Mouse (Mus musculus) lung, embryonic 14.5 days (tissue): Measurements from ENCODE around the gene Hspa12a. TPM values are rescaled to one million over a fixed set of nuclear protein-coding genes. Genes with fewer than 3 reads are reported as not detected.

Experiments
- ATAC-seq: fragments of 200-750 bp; cut with Nextera tagmentation; 2 replicates; pipeline ENCODE4 v1.8.0; 2017; ENCODE audit warnings: mild to moderate bottlenecking, moderate TSS enrichment, moderate library complexity; ENCODE audit not compliant: insufficient read depth
- DNase-seq: peaks from one replicate; pipeline ENCODE4 v3.0.0-alpha.2; 2015
- H3K27ac ChIP-seq: fragments of 300-500 bp; sonication (generic); 2 replicates; pipeline ENCODE4 v1.5.1; 2014; ENCODE audit warnings: low read depth, mild to moderate bottlenecking, moderate library complexity
- H3K27me3 ChIP-seq: fragments of 300-500 bp; sonication (generic); 2 replicates; pipeline ENCODE4 v1.6.1; 2014; ENCODE audit warnings: low read length, control low read depth; ENCODE audit not compliant: insufficient read depth
- H3K36me3 ChIP-seq: fragments of 300-500 bp; sonication (generic); 2 replicates; pipeline ENCODE4 v1.6.1; 2014; ENCODE audit warnings: control low read depth; ENCODE audit not compliant: insufficient read depth
- H3K4me1 ChIP-seq: fragments of 300-500 bp; sonication (generic); 2 replicates; pipeline ENCODE4 v1.6.1; 2014; ENCODE audit warnings: antibody characterized with exemption, control low read depth; ENCODE audit not compliant: insufficient read depth
- H3K4me2 ChIP-seq: fragments of 300-500 bp; sonication (generic); 2 replicates; pipeline ENCODE4 v1.6.1; 2014; ENCODE audit warnings: mild to moderate bottlenecking
- H3K4me3 ChIP-seq: fragments of 300-500 bp; sonication (generic); 2 replicates; pipeline ENCODE4 v1.5.1; 2014; ENCODE audit warnings: low read depth, low read length
- H3K9ac ChIP-seq: fragments of 300-500 bp; sonication (generic); 2 replicates; pipeline ENCODE4 v1.6.1; 2014
- H3K9me3 ChIP-seq: fragments of 300-500 bp; sonication (generic); 2 replicates; pipeline ENCODE4 v1.6.1; 2016; ENCODE audit warnings: low read depth, low read length, control low read depth
- CTCF ChIP-seq: IDR thresholded peaks from 2 replicates; pipeline ENCODE4 v1.5.1; 2016; ENCODE audit warnings: antibody characterized with exemption, low read depth
- WGBS: fragments of 180-500 bp; shearing (Covaris S2); extraction: QIAGEN DNeasy Blood & Tissue Kit; methylation state at CpG from one replicate; pipeline ENCODE4 v1.1.7; 2014; 5-methylcytosine and 5-hydroxymethylcytosine counted together
- polyA plus RNA-seq: library from polyadenylated mRNA; unstranded; fragments of >200 nt; fragmentation: Nextera tagmentation; extraction: Ambion mirVana; gene quantifications from 2 replicates; pipeline ENCODE4 v1.2.1, GENCODE M21; 2014

Hspa12a gene
- polyA plus RNA-seq, 1 experiment from 2014 or later, result 3.9 TPM

DNA sequence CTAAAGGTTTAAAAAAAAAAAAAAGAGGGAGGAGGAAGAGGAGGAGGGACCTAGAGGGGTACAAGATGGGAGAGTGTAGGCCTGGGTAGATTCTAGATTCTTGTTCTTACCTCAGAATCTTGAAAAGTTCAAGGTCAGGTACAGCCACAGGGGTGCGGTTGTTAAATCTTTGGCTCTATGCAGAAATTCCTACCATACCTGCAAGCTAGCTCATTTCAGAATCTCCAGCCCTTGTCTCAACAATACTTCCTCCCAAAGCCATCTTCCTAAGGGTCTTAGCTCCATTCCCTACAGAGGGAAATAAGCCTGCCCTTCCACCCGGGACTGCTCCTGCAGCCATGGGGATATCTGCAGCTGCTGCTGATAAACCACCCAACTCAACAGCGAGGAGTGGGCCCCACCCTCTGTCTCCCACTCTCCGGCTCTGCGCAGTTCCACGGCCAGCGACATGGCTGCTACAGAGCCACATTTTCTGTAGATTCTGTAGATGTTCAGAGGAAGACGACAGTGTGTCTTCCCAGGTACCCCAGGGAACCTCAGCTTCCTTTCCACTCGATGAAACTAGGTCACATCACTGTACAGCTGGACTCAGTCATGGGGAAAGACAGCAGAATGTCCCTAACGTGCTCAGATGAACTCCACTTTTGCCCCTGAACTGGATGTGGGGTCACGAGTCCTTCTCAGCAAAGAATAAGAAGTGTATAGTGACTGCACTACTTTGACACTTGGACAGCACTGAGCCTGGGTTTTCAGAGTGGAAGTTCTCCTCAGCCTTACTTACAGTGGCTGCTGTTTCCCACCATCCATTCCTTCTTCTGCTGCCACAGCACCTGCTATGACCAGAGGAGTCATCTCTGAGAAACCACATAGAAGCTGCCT lies 70.8 kb downstream of the Hspa12a start:
- no peak overlapping the region for H3K4me2 ChIP-seq
- 59% methylated on average over 11 of the region's 11 CpGs for WGBS
- ATAC-seq (no peak), DNase-seq (no peak)
- TF ChIP-seq CTCF, result no peak
- H3K4me1 ChIP-seq, result no peaks in the 10 kb centered on the region
- no peaks in the 10 kb centered on the region for H3K27me3 ChIP-seq
- H3K9me3 ChIP-seq, result no peaks in the 10 kb centered on the region
- no peak overlapping the region for H3K4me3 ChIP-seq
- no peak overlapping the region for H3K27ac ChIP-seq
- H3K36me3 ChIP-seq, result no peaks in the 10 kb centered on the region
- no peak overlapping the region for H3K9ac ChIP-seq

DNA sequence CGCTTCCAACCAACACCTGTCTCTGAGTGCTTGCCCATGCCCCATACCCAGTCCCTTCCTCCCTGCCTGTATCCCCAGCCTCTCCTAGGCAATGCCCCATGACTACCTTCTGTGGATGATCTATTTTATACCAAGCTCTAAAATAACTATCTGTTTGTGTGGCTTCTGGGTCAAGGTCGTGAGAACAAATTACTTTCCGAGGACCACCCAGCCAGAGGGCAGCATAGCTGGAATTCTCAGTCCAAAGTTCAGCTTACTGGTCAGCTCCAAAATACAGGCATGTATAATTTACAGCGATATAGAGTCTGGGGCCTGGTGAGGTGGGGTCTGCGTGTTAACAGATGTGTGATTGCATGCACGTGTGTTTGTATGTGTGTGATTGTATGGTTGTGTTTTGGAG lies 71.6 kb downstream of the Hspa12a start:
- no peaks in the 10 kb centered on the region; the same call in 1 of the 2 replicates for H3K4me1 ChIP-seq
- no peak overlapping the region for H3K27ac ChIP-seq
- H3K36me3 ChIP-seq, result no peaks in the 10 kb centered on the region
- TF ChIP-seq CTCF, result no peak
- no peak overlapping the region for H3K9ac ChIP-seq
- no peak overlapping the region for H3K4me2 ChIP-seq
- no peaks in the 10 kb centered on the region for H3K27me3 ChIP-seq
- ATAC-seq (no peak), DNase-seq (no peak)
- no peaks in the 10 kb centered on the region for H3K9me3 ChIP-seq
- no peak overlapping the region for H3K4me3 ChIP-seq
- WGBS, result 42% methylated on average over 6 of the region's 6 CpGs

DNA sequence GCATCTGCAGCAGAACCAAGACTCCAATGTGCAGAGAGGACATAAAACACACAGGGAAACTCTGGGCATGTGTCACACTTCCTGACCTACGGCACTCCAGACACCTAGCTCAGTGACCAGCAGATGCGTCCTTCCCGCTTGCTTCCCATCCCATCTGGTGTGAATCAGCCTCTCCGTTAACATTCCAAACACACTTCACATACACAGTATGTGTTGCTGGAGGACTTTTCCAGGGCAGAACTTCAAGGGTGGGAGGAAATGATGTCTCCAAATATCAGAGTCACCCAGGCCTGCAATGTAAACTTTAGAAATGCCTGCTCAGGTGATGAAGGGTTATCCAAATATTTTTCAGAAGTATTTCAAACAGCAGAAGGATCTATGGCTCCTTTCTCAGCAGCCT lies 76.8 kb downstream of the Hspa12a start:
- Histone ChIP-seq H3K9me3 (no peaks in the 10 kb centered on the region), H3K4me2 (no peak overlapping the region), H3K27me3 (no peaks in the 10 kb centered on the region), H3K36me3 (no peaks in the 10 kb centered on the region), H3K4me3 (no peak overlapping the region), H3K9ac (no peak overlapping the region), H3K27ac (no peak overlapping the region), H3K4me1 (no peaks in the 10 kb centered on the region; the same call in 1 of the 2 replicates)
- TF ChIP-seq CTCF, result no peak
- ATAC-seq, result no peak
- DNase-seq, result peak; percentile 19
- 9% methylated on average over 4 of the region's 4 CpGs for WGBS

DNA sequence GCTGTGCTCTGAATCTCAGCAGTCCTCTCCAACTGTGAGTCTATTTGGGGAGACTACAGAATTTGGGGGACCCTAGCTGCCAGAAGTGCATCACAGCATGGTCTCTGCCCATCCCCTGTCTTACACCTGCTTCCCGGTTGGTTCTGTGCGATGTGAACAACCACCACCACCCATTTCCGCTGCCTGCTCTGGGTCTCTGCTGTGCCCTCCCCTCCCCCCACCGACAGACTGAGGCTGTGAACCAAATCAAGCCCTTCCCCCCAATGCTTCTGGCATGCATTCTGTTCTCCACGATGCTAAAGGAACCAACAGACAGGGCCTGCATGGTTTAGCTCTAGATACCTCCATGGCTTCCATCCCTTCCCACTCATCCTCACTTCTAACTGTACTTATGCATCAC lies 78.2 kb downstream of the Hspa12a start:
- H3K9me3 ChIP-seq, result no peaks in the 10 kb centered on the region
- peaks cover 2% of the 10 kb centered on the region for H3K4me1 ChIP-seq
- WGBS, result 40% methylated on average over 5 of the region's 5 CpGs
- H3K9ac ChIP-seq, result no peak overlapping the region
- H3K27me3 ChIP-seq, result no peaks in the 10 kb centered on the region
- no peak overlapping the region for H3K4me3 ChIP-seq
- ATAC-seq, result no peak
- DNase-seq, result no peak
- no peak overlapping the region for H3K4me2 ChIP-seq
- H3K27ac ChIP-seq, result no peak overlapping the region
- no peaks in the 10 kb centered on the region for H3K36me3 ChIP-seq
- no peak for TF ChIP-seq CTCF

DNA sequence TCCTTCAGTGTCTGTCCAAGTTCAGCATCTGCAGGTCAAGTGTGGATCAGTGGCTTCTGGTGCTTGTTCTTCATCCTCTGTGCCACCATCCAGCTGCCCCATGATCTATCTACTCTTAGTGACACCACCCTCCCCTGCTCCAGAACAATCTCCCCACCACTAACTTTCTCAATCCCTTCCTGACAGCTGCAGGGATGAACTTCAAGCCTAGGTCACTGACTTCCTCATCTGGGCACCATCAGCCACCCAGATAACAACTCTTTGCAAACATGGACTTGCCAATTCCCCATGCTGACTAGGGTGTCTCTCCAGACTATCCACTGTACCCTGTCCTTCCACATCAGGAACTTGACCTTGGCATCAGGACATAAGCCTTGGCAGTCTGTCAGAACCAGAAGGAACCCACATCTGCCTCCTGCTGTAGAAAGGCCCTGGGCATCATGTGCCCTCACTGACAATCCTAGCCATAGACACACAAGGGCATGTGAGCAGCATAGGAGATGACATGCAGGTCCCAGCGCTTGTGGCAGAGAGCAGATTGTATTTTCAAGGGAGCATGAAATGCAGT lies 79.4 kb downstream of the Hspa12a start:
- no peak overlapping the region for H3K27ac ChIP-seq
- H3K9ac ChIP-seq, result no peak overlapping the region
- H3K9me3 ChIP-seq, result no peaks in the 10 kb centered on the region
- H3K36me3 ChIP-seq, result no peaks in the 10 kb centered on the region
- TF ChIP-seq CTCF, result no peak
- WGBS, result 96% methylated on average over 1 of the region's 1 CpGs
- H3K27me3 ChIP-seq, result peaks cover 8% of the 10 kb centered on the region; the same call in 1 of the 2 replicates
- DNase-seq (no peak), ATAC-seq (no peak)
- peaks cover 11% of the 10 kb centered on the region for H3K4me1 ChIP-seq
- H3K4me3 ChIP-seq, result no peak overlapping the region
- no peak overlapping the region for H3K4me2 ChIP-seq

DNA sequence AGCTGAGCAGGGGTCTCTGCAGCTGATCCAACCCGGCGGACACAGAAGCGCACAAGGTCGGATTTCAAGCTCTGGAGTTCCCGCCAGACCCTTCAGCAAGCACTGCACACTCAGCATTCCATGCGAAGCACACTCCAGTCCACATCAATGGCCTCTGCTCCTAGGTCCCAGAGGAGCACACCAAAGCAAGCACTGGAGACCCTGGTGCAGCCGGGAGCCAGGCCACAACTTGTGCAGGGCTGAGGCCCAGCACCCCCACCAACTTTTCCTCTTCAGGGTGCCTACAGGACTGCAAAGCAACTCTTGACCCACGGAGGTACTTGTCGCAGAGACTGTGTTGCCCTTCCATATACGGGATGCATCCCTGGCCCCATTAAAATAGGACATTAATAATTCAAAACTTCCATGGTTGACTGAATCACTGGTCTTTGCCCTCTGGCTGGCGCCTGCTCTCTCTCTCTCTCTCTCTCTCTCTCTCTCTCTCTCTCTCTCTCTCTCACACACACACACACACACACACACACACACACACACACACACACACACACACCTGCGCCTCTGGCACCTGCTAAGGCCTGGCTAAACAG lies 82.2 kb downstream of the Hspa12a start:
- ATAC-seq (no peak), DNase-seq (no peak)
- Histone ChIP-seq H3K9ac (peak overlapping the region; percentile 58; the same call in 1 of the 2 replicates), H3K4me3 (peak overlapping the region; percentile 61), H3K27me3 (peaks cover 9% of the 10 kb centered on the region; the same call in 1 of the 2 replicates), H3K27ac (no peak overlapping the region; the same call in 1 of the 2 replicates), H3K36me3 (no peaks in the 10 kb centered on the region), H3K4me2 (peak overlapping the region; percentile 98), H3K9me3 (no peaks in the 10 kb centered on the region), H3K4me1 (peaks cover 11% of the 10 kb centered on the region)
- TF ChIP-seq CTCF, result no peak
- 26% methylated on average over 12 of the region's 12 CpGs for WGBS
